Mouse (Mus musculus) MEL (cell line): ENCODE results near the gene Wwtr1.

Experiments used
- BHLHE40 ChIP-seq: IDR thresholded peaks from 2 replicates; pipeline ENCODE4 v1.6.1; 2012; ENCODE audit warnings: low read depth, mild to moderate bottlenecking, inconsistent platforms, low read length, improper control_type of control experiment, borderline replicate concordance
- CHD1 ChIP-seq: IDR thresholded peaks from 2 replicates; pipeline ENCODE4 v1.6.1; 2012; ENCODE audit warnings: low read depth, mild to moderate bottlenecking, inconsistent platforms, low read length, improper control_type of control experiment
- CTCF ChIP-seq, 3 experiments: IDR thresholded peaks in 2 of 3; conservative IDR thresholded peaks in 1 of 3; 2 replicates each; pipeline ENCODE4 v1.5.1; 2011 to 2012; ENCODE audit warnings: low read length in 3 of 3, low read depth in 2 of 3, mild to moderate bottlenecking in 2 of 3, improper control_type of control experiment in 1 of 3, inconsistent platforms in 1 of 3, mixed read lengths in 1 of 3, moderate library complexity in 1 of 3; ENCODE audit not compliant: control insufficient read depth in 1 of 3, insufficient read depth in 1 of 3, poor library complexity in 1 of 3, severe bottlenecking in 1 of 3
- ETS1 ChIP-seq: IDR thresholded peaks from 2 replicates; pipeline ENCODE4 v1.6.1; 2012; ENCODE audit warnings: low read depth, mild to moderate bottlenecking, inconsistent platforms, low read length, improper control_type of control experiment, moderate library complexity
- JUND ChIP-seq: IDR thresholded peaks from 2 replicates; pipeline ENCODE4 v1.6.1; 2011; ENCODE audit warnings: low read depth, mild to moderate bottlenecking, improper control_type of control experiment, low read length
- POLR2A ChIP-seq, 2 experiments: IDR thresholded peaks; 2 replicates each; pipeline ENCODE4 v1.6.1; 2011 to 2012; ENCODE audit warnings: low read length in 2 of 2, mild to moderate bottlenecking in 2 of 2, control low read depth in 1 of 2, improper control_type of control experiment in 1 of 2, low read depth in 1 of 2, moderate library complexity in 1 of 2; ENCODE audit not compliant: control insufficient read depth in 1 of 2, insufficient read depth in 1 of 2, poor library complexity in 1 of 2
- ZC3H11A ChIP-seq: IDR thresholded peaks from 2 replicates; pipeline ENCODE4 v1.6.1; 2012; ENCODE audit warnings: low read depth, mild to moderate bottlenecking, inconsistent platforms, low read length, improper control_type of control experiment

DNA sequence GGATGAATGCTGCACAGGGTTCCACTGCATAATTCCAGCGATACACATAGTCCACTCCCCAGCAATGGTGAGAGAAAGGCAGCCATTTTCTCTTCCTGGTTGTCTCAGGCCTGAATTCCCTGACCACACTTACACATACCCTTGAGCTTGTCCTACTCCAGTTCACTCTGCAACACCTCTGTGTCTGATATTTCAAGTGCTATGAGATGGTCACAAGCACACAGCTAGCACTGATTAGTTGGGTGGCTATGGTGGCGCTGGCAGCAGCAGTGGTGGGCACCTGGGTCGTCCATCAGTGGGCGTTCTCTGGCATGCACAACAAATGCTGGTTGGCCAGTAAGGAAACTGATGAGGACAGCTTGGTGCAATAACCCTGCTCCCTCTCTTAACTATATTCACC is 45.5 kb downstream of the Wwtr1 start:
- TF ChIP-seq CTCF (IDR thresholded peaks at IDR 0.05 in 2 of 3, conservative IDR thresholded peaks at IDR 0.05 in 1 of 3; ENCODE audit: control insufficient read depth in 1 of 3, insufficient read depth in 1 of 3, low read depth in 2 of 3, low read length in 3 of 3, poor library complexity in 1 of 3, severe bottlenecking in 1 of 3) (no peak), JUND (no peak), BHLHE40 (no peak), POLR2A (IDR thresholded peaks at IDR 0.05; ENCODE audit: control insufficient read depth in 1 of 2, insufficient read depth in 1 of 2, low read depth in 1 of 2, low read length in 2 of 2, poor library complexity in 1 of 2) (no peak), CHD1 (no peak), ETS1 (no peak), ZC3H11A (no peak)
